Mouse (Mus musculus) spleen, adult 2 months (tissue): ENCODE data around the gene Necap2.

Experiments used
- CTCF ChIP-seq: fragments of 200-500 bp; IDR thresholded peaks from 2 replicates; pipeline ENCODE4 v1.5.1; 2011; ENCODE audit warnings: mild to moderate bottlenecking, inconsistent platforms; ENCODE audit not compliant: insufficient read depth, insufficient read length, insufficient replicate concordance; ENCODE audit errors: extremely low read depth
- POLR2A ChIP-seq: fragments of 200-500 bp; IDR thresholded peaks from 2 replicates; pipeline ENCODE4 v1.6.1; 2011; ENCODE audit warnings: low read depth, low read length, inconsistent platforms

DNA sequence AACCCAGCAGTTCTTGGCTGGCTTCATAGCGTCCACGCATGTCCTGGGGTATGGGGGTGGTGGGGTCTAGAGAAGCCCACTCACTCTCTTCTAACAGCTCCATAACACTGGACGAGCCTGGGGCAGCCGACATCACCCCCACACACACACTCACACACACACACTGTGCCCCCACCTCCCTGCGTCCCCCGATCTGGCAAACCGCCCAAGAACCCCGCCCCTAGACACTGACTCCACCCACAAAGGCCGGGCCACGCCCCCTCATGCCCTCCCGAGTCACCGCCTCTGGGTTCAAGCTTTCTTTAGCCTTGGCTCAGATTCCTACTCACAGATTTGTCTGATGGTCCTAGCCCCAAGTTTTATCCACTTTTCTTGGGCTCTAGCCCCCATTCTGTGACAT lies 37.0 kb downstream of the Necap2 start:
- TF ChIP-seq CTCF = no peak
- TF ChIP-seq POLR2A = no peak
